ENCODE assay signal across 8 mouse cellular contexts in genomic region chr19:8976535-8976934, GRCm38 (mm10). TPM values are rescaled to one million over a fixed set of nuclear protein-coding genes. Genes with fewer than 3 reads are reported as not detected.
DNase-seq lines count a peak whose midpoint lies in the region; ATAC-seq lines count a peak whose summit lies in the region.

No protein-coding gene starts in this region.

- no peak overlapping the region for H3K27ac ChIP-seq in forebrain, embryonic 11.5 days (ENCODE audit: low read depth, low read length)
- no peak overlapping the region for H3K27ac ChIP-seq in forebrain, embryonic 10.5 days
- no peak overlapping the region for H3K27ac ChIP-seq in embryonic facial prominence, embryonic 14.5 days (replicated peaks; ENCODE audit: low read depth, low read length)
- no peak overlapping the region for H3K27ac ChIP-seq in hindbrain, embryonic 11.5 days (ENCODE audit: low read depth, low read length)
- H3K27ac ChIP-seq in liver, embryonic 11.5 days (ENCODE audit: low read depth, low read length) = no peak overlapping the region; the same call in none of the 2 replicates
- H3K27ac ChIP-seq in neural tube, embryonic 13.5 days (replicated peaks) = no peak overlapping the region

- no peak overlapping the region for H3K4me3 ChIP-seq in forebrain, embryonic 11.5 days (ENCODE audit: low read depth, low read length)
- no peak overlapping the region for H3K4me3 ChIP-seq in forebrain, embryonic 10.5 days
- no peak overlapping the region for H3K4me3 ChIP-seq in embryonic facial prominence, embryonic 14.5 days (ENCODE audit: low read depth, low read length)
- no peak overlapping the region for H3K4me3 ChIP-seq in hindbrain, embryonic 11.5 days (ENCODE audit: low read depth, low read length)
- H3K4me3 ChIP-seq in liver, embryonic 11.5 days (ENCODE audit: low read depth, low read length) = no peak overlapping the region
- no peak overlapping the region for H3K4me3 ChIP-seq in neural tube, embryonic 13.5 days

- ATAC-seq in forebrain, embryonic 11.5 days (replicated peaks; ENCODE audit: low FRiP score) = peak; percentile 62
- peak; percentile 86 for ATAC-seq in embryonic facial prominence, embryonic 14.5 days (ENCODE audit: low read depth)
- ATAC-seq in hindbrain, embryonic 11.5 days (ENCODE audit: low FRiP score) = peak; percentile 63
- 0 out of 2 replicates have a peak, but pooled peaks have one; percentile 38 for ATAC-seq in liver, embryonic 11.5 days (replicated peaks; ENCODE audit: low FRiP score)
- ATAC-seq in neural tube, embryonic 13.5 days (ENCODE audit: low read depth) = peak; percentile 68; the same call in 1 of the 2 replicates

- no peaks in the 10 kb centered on the region for H3K27me3 ChIP-seq in forebrain, embryonic 11.5 days (ENCODE audit: control insufficient read depth, insufficient read depth, low read length)
- no peaks in the 10 kb centered on the region for H3K27me3 ChIP-seq in forebrain, embryonic 10.5 days (ENCODE audit: poor library complexity, severe bottlenecking)
- H3K27me3 ChIP-seq in embryonic facial prominence, embryonic 14.5 days (replicated peaks; ENCODE audit: control insufficient read depth, insufficient read depth, low read length) = no peaks in the 10 kb centered on the region
- no peaks in the 10 kb centered on the region for H3K27me3 ChIP-seq in hindbrain, embryonic 11.5 days (ENCODE audit: control insufficient read depth, insufficient read depth, low read length)
- no peaks in the 10 kb centered on the region for H3K27me3 ChIP-seq in liver, embryonic 11.5 days (replicated peaks; ENCODE audit: control insufficient read depth, insufficient read depth, low read length)
- no peaks in the 10 kb centered on the region for H3K27me3 ChIP-seq in neural tube, embryonic 13.5 days

- DNase-seq in forebrain, embryonic 11.5 days (ENCODE audit: low spot score) = no peak
- no peak for DNase-seq in forebrain, embryonic 10.5 days (ENCODE audit: extremely low spot score, low spot score)
- DNase-seq in Muller cell, postnatal 12 days (ENCODE audit: inconsistent ontology term) = peak; percentile 82
- peak; percentile 84 for DNase-seq in embryonic facial prominence, embryonic 14.5 days (ENCODE audit: low spot score)
- peak; percentile 67 for DNase-seq in hindbrain, embryonic 11.5 days (ENCODE audit: low spot score)
- DNase-seq in liver, embryonic 11.5 days (ENCODE audit: low spot score) = no peak
- no peak for DNase-seq in yolk sac, embryonic 10.5 days (ENCODE audit: low spot score)

- H3K4me1 ChIP-seq in forebrain, embryonic 11.5 days (replicated peaks; ENCODE audit: control insufficient read depth, insufficient read depth, low read length) = no peaks in the 10 kb centered on the region
- H3K4me1 ChIP-seq in forebrain, embryonic 10.5 days = peaks cover 4% of the 10 kb centered on the region; the same call in 1 of the 2 replicates
- no peaks in the 10 kb centered on the region for H3K4me1 ChIP-seq in embryonic facial prominence, embryonic 14.5 days (ENCODE audit: control insufficient read depth, insufficient read depth, low read length)
- H3K4me1 ChIP-seq in hindbrain, embryonic 11.5 days (replicated peaks; ENCODE audit: control insufficient read depth, insufficient read depth, low read length) = no peaks in the 10 kb centered on the region; the same call in 1 of the 2 replicates
- H3K4me1 ChIP-seq in liver, embryonic 11.5 days (replicated peaks; ENCODE audit: control insufficient read depth, insufficient read depth, low read length) = no peaks in the 10 kb centered on the region; the same call in 1 of the 2 replicates
- peaks cover 14% of the 10 kb centered on the region for H3K4me1 ChIP-seq in neural tube, embryonic 13.5 days (replicated peaks)

- peaks cover 40% of the 10 kb centered on the region for H3K36me3 ChIP-seq in forebrain, embryonic 11.5 days (ENCODE audit: control insufficient read depth, insufficient read depth, low read length)
- H3K36me3 ChIP-seq in forebrain, embryonic 10.5 days (replicated peaks) = peaks cover 99% of the 10 kb centered on the region
- peaks cover 94% of the 10 kb centered on the region for H3K36me3 ChIP-seq in embryonic facial prominence, embryonic 14.5 days (ENCODE audit: control insufficient read depth, insufficient read depth, low read length)
- peaks cover 24% of the 10 kb centered on the region for H3K36me3 ChIP-seq in hindbrain, embryonic 11.5 days (ENCODE audit: control insufficient read depth, insufficient read depth, low read length)
- H3K36me3 ChIP-seq in liver, embryonic 11.5 days (ENCODE audit: control insufficient read depth, insufficient read depth, low read length) = peaks cover 73% of the 10 kb centered on the region
- peaks cover 93% of the 10 kb centered on the region for H3K36me3 ChIP-seq in neural tube, embryonic 13.5 days

- no peak overlapping the region for H3K4me2 ChIP-seq in forebrain, embryonic 11.5 days (ENCODE audit: low read depth, low read length, severe bottlenecking)
- H3K4me2 ChIP-seq in embryonic facial prominence, embryonic 14.5 days (ENCODE audit: low read depth, low read length) = no peak overlapping the region
- H3K4me2 ChIP-seq in hindbrain, embryonic 11.5 days (replicated peaks; ENCODE audit: low read depth, low read length) = no peak overlapping the region
- no peak overlapping the region for H3K4me2 ChIP-seq in liver, embryonic 11.5 days
- no peak overlapping the region for H3K4me2 ChIP-seq in neural tube, embryonic 13.5 days

- no peak overlapping the region for H3K9ac ChIP-seq in forebrain, embryonic 11.5 days (ENCODE audit: low read length)
- H3K9ac ChIP-seq in embryonic facial prominence, embryonic 14.5 days (ENCODE audit: low read depth, low read length) = no peak overlapping the region
- no peak overlapping the region for H3K9ac ChIP-seq in hindbrain, embryonic 11.5 days (ENCODE audit: low read depth, low read length)
- H3K9ac ChIP-seq in liver, embryonic 11.5 days (ENCODE audit: low read depth, low read length) = no peak overlapping the region
- no peak overlapping the region for H3K9ac ChIP-seq in neural tube, embryonic 13.5 days

- WGBS in forebrain, embryonic 11.5 days = 43% methylated on average over 3 of the region's 3 CpGs
- 56% methylated on average over 3 of the region's 3 CpGs for WGBS in forebrain, embryonic 10.5 days
- 37% methylated on average over 3 of the region's 3 CpGs for WGBS in embryonic facial prominence, embryonic 14.5 days
- 48% methylated on average over 3 of the region's 3 CpGs for WGBS in hindbrain, embryonic 11.5 days
- 57% methylated on average over 3 of the region's 3 CpGs for WGBS in liver, embryonic 11.5 days
- 66% methylated on average over 3 of the region's 3 CpGs for WGBS in neural tube, embryonic 13.5 days

- no peaks in the 10 kb centered on the region for H3K9me3 ChIP-seq in forebrain, embryonic 11.5 days (ENCODE audit: control insufficient read depth, low read length)
- H3K9me3 ChIP-seq in forebrain, embryonic 10.5 days = no peaks in the 10 kb centered on the region
- no peaks in the 10 kb centered on the region for H3K9me3 ChIP-seq in embryonic facial prominence, embryonic 14.5 days (ENCODE audit: control insufficient read depth, low read length)
- H3K9me3 ChIP-seq in hindbrain, embryonic 11.5 days (ENCODE audit: control insufficient read depth, low read length) = no peaks in the 10 kb centered on the region
- H3K9me3 ChIP-seq in liver, embryonic 11.5 days (ENCODE audit: control insufficient read depth, low read length) = no peaks in the 10 kb centered on the region
- H3K9me3 ChIP-seq in neural tube, embryonic 13.5 days = no peaks in the 10 kb centered on the region

RNA-seq across cellular contexts. Expression of gene Eef1g, which starts 9.7 kb away (rescaled TPM):
- polyA plus RNA-seq in forebrain, embryonic 11.5 days (2014; fragmentation: Nextera tagmentation; extraction: Ambion mirVana) = 467 and 472 TPM in 2 replicates
- polyA plus RNA-seq in forebrain, embryonic 10.5 days (2016; fragmentation: Nextera tagmentation; extraction: Ambion mirVana) = 559 and 563 TPM in 2 replicates
- 469 and 503 TPM in 2 replicates for polyA plus RNA-seq in embryonic facial prominence, embryonic 14.5 days (2014; fragmentation: Nextera tagmentation; extraction: Ambion mirVana)
- 462 and 475 TPM in 2 replicates for polyA plus RNA-seq in hindbrain, embryonic 11.5 days (2014; fragmentation: Nextera tagmentation; extraction: Ambion mirVana)
- 598 and 618 TPM in 2 replicates for polyA plus RNA-seq in liver, embryonic 11.5 days (2014; fragmentation: Nextera tagmentation; extraction: Ambion mirVana)
- polyA plus RNA-seq in neural tube, embryonic 13.5 days (2015; fragmentation: Nextera tagmentation; extraction: Ambion mirVana) = 323 and 328 TPM in 2 replicates

RNA-seq across cellular contexts. Expression of gene Ahnak, which starts 12.5 kb away (rescaled TPM):
- polyA plus RNA-seq in forebrain, embryonic 11.5 days (2014; fragmentation: Nextera tagmentation; extraction: Ambion mirVana) = 7.1 and 7.3 TPM in 2 replicates
- polyA plus RNA-seq in forebrain, embryonic 10.5 days (2016; fragmentation: Nextera tagmentation; extraction: Ambion mirVana) = 6.5 and 7.1 TPM in 2 replicates
- 44.8 and 57.6 TPM in 2 replicates for polyA plus RNA-seq in embryonic facial prominence, embryonic 14.5 days (2014; fragmentation: Nextera tagmentation; extraction: Ambion mirVana)
- polyA plus RNA-seq in hindbrain, embryonic 11.5 days (2014; fragmentation: Nextera tagmentation; extraction: Ambion mirVana) = 6.0 and 14.1 TPM in 2 replicates
- 2.6 and 3.7 TPM in 2 replicates for polyA plus RNA-seq in liver, embryonic 11.5 days (2014; fragmentation: Nextera tagmentation; extraction: Ambion mirVana)
- polyA plus RNA-seq in neural tube, embryonic 13.5 days (2015; fragmentation: Nextera tagmentation; extraction: Ambion mirVana) = 4.8 and 4.9 TPM in 2 replicates

RNA-seq across cellular contexts. Expression of gene Tut1, which starts 22.9 kb away (rescaled TPM):
- polyA plus RNA-seq in forebrain, embryonic 11.5 days (2014; fragmentation: Nextera tagmentation; extraction: Ambion mirVana) = 34.4 and 35.5 TPM in 2 replicates
- polyA plus RNA-seq in forebrain, embryonic 10.5 days (2016; fragmentation: Nextera tagmentation; extraction: Ambion mirVana) = 40.2 and 49.1 TPM in 2 replicates
- 24.7 and 27.8 TPM in 2 replicates for polyA plus RNA-seq in embryonic facial prominence, embryonic 14.5 days (2014; fragmentation: Nextera tagmentation; extraction: Ambion mirVana)
- polyA plus RNA-seq in hindbrain, embryonic 11.5 days (2014; fragmentation: Nextera tagmentation; extraction: Ambion mirVana) = 23.7 and 27.8 TPM in 2 replicates
- 42.4 and 43.2 TPM in 2 replicates for polyA plus RNA-seq in liver, embryonic 11.5 days (2014; fragmentation: Nextera tagmentation; extraction: Ambion mirVana)
- 29.2 and 30.1 TPM in 2 replicates for polyA plus RNA-seq in neural tube, embryonic 13.5 days (2015; fragmentation: Nextera tagmentation; extraction: Ambion mirVana)

RNA-seq across cellular contexts. Expression of gene Mta2, which starts 34.9 kb away (rescaled TPM):
- 62.6 and 63.2 TPM in 2 replicates for polyA plus RNA-seq in forebrain, embryonic 11.5 days (2014; fragmentation: Nextera tagmentation; extraction: Ambion mirVana)
- polyA plus RNA-seq in forebrain, embryonic 10.5 days (2016; fragmentation: Nextera tagmentation; extraction: Ambion mirVana) = 202 and 206 TPM in 2 replicates
- polyA plus RNA-seq in embryonic facial prominence, embryonic 14.5 days (2014; fragmentation: Nextera tagmentation; extraction: Ambion mirVana) = 39.7 and 43.6 TPM in 2 replicates
- 45.6 and 52.3 TPM in 2 replicates for polyA plus RNA-seq in hindbrain, embryonic 11.5 days (2014; fragmentation: Nextera tagmentation; extraction: Ambion mirVana)
- 75.6 and 81.1 TPM in 2 replicates for polyA plus RNA-seq in liver, embryonic 11.5 days (2014; fragmentation: Nextera tagmentation; extraction: Ambion mirVana)
- 126 and 141 TPM in 2 replicates for polyA plus RNA-seq in neural tube, embryonic 13.5 days (2015; fragmentation: Nextera tagmentation; extraction: Ambion mirVana)

RNA-seq across cellular contexts. Expression of gene Eml3, which starts 47.2 kb away (rescaled TPM):
- polyA plus RNA-seq in forebrain, embryonic 11.5 days (2014; fragmentation: Nextera tagmentation; extraction: Ambion mirVana) = 11.2 and 12.2 TPM in 2 replicates
- polyA plus RNA-seq in forebrain, embryonic 10.5 days (2016; fragmentation: Nextera tagmentation; extraction: Ambion mirVana) = 24.0 and 25.7 TPM in 2 replicates
- polyA plus RNA-seq in embryonic facial prominence, embryonic 14.5 days (2014; fragmentation: Nextera tagmentation; extraction: Ambion mirVana) = 18.2 and 20.4 TPM in 2 replicates
- polyA plus RNA-seq in hindbrain, embryonic 11.5 days (2014; fragmentation: Nextera tagmentation; extraction: Ambion mirVana) = 6.5 and 7.8 TPM in 2 replicates
- polyA plus RNA-seq in liver, embryonic 11.5 days (2014; fragmentation: Nextera tagmentation; extraction: Ambion mirVana) = 22.6 and 26.1 TPM in 2 replicates
- polyA plus RNA-seq in neural tube, embryonic 13.5 days (2015; fragmentation: Nextera tagmentation; extraction: Ambion mirVana) = 11.8 and 12.2 TPM in 2 replicates

Comparison
In these comparisons a context has a peak if more than half of its experiments do, and no peak if none do; other contexts are left out.
1. DNase-seq: peak in Muller cell, postnatal 12 days (single experiment), embryonic facial prominence, embryonic 14.5 days (single experiment) and hindbrain, embryonic 11.5 days (single experiment); none in forebrain, embryonic 11.5 days (single experiment), forebrain, embryonic 10.5 days (single experiment), liver, embryonic 11.5 days (single experiment) and yolk sac, embryonic 10.5 days (single experiment).
2. Peak in every context shown above with its lines, with median percentiles within 50 percentile points of each other: ATAC-seq.